Mouse (Mus musculus): ENCODE results near the gene Cacna2d2.

Cacna2d2 gene

GRCm38 (mm10) chr9:107399491-107399971 lies at the start of gene Cacna2d2:
TSS of gene Cacna2d2 (plus strand) at chr9:107399612.
- DNase-seq, result peak; percentile 42

GRCm38 (mm10) chr9:107354826-107355225 lies 44.6 kb upstream of the Cacna2d2 start:
- DNase-seq, result no peak

DNA sequence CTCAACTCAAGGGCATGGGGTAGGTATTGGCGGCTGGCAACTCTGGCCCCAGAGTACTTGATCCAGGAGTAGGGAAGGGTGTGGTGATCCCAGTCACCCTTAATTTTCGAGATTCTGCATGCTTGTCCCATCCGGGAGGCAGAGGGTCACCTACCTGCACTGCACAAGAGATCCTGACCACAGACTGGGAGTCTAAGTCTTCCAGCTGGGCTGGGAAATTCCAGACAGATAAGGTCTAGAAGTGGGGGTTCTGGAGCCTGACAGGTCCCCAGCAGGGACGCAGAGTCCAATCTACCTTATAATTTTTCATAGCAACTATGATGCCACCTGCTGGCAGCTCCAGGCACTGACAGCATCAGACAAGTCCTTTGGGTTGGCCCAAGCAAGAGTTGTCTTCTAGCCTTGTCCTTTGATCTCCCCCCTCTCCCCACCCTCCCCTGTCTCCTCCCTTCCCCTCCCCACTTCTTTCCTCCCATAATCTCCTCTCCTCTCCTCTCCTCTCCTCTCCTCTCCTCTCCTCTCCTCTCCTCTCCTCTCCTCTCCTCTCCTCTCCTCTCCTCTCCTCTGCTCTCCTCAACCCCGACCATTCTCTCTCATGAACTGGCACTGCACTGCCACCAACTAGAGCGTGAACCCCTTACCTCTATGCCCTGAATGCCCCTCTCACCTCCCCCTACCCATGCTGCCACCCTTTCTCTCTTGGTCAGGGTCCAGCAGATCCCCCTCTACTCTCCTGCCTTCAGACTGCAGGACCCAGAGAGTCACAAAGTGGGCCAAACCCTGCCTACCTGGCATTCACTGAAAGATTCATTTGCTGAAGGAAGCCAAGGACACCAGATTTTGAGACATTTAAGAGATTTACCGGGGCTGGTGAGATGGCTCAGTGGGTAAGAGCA lies 43.3 kb upstream of the Cacna2d2 start:
- no peak for DNase-seq

- DNase-seq, result peak; percentile 57
Observed at GRCm38 (mm10) chr9:107357651-107358050, 41.8 kb upstream of the Cacna2d2 start.

DNA sequence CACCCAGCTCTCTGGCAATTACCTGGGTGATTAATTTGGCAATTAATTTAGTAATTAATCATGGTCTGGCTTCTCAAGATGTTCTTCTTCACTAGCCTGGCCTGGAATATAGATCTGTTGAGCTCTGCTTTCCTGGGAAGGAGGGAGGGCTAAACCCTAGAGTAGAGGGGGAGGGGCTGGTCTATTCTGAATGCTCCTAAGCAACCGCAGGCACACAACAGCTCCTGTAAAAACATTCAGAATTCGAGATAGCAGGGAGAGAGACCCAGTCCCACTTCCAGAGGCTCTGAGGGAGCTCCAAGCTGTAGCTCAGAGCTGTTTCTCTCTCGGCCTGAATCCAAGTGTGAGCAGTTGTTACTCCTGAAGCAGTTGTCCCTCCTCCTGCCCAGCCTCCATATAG lies 38.4 kb upstream of the Cacna2d2 start:
- DNase-seq, result no peak

GRCm38 (mm10) chr9:107366644-107367043 lies 32.8 kb upstream of the Cacna2d2 start:
- DNase-seq, result peak; percentile 31

DNA sequence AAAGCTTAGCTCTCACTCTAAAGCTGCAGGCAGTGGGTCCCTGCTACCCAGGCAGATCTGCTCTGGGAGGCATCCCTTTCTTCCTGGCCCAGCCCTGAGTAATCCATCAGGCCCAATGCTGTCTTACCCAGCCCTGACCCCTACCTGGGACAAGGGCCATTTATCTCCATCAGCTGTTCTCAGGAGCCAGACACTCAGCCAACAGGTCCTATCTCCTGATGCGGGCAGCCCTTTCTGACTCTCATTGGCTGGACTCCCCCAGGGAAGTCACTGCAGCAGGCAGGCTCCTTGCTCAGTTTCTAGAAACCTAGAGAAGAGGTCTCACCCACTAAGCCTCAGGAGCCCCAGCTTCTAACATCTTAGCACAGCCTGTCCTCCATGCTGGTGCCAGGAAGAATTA lies 31.1 kb upstream of the Cacna2d2 start:
- no peak for DNase-seq

- DNase-seq, result no peak
Observed at GRCm38 (mm10) chr9:107369270-107370105, 29.9 kb upstream of the Cacna2d2 start.

DNA sequence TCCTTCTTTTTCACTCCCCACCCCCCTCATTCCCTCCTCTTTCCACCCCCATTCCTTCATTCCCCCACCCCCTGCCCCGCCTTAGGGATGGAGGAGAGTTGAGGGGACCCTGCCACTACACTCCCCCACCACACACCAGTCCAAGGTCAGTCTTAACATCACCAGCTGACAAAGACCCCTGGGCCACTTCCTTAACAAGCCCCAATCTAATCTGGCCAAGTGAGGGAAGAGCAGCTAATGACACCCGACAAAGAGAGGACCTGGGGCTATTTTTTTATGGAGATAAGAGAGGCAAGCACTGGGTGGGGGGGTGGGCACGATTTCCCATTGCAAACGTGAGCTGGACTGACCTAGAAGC lies 29.3 kb upstream of the Cacna2d2 start:
- DNase-seq, result no peak

DNA sequence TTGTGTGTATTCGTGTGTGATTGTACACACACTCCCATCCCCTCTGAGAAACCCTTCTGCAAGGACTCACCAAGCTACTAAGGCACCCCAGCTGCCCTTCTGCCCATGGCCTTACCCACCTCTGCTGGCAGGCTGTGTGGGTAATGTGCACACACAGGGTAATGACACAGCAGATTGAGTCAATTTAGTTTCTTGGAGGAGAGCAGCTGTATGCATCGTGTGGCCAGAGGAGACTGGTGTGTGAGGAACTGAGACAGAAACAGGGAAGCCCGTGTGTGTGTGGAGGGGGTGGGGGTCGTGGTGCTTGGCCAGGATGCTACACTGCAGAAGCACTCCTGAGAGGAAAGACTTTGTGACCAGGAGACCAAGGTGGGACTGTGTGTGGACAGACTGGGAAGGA lies 27.0 kb upstream of the Cacna2d2 start:
- no peak for DNase-seq

GRCm38 (mm10) chr9:107374623-107375022 lies 24.8 kb upstream of the Cacna2d2 start:
- no peak for DNase-seq

GRCm38 (mm10) chr9:107375451-107375850 lies 24.0 kb upstream of the Cacna2d2 start:
- DNase-seq, result no peak

DNA sequence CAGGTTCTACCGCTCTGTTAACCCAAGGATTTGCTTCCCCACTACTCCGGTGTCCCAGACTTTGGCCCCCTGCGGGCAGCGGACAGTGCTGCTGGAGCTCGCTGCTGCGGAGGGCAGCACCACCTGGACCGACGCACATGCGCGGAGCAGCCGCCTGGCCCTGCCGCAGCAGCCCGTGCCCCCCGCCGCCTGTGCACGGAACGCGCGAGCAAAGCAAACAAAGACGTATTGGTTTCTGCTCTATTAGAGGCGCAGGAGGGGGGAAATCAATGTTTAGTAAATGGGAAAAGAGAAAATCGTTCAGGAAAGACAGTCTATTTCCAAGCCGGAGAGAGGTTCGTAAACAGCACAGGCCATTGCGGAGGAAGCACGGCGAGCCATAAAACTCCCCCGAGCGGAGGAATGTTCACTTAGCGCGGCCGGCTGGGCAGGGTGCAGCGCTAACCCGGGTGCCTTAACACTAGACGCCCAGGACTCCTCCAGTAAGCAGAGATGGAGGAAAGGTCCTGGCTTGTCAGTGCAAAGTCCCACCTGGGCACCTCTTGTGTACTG lies 21.4 kb upstream of the Cacna2d2 start:
- DNase-seq, result peak; percentile 25

- DNase-seq, result no peak
Observed at GRCm38 (mm10) chr9:107381723-107382122, 17.7 kb upstream of the Cacna2d2 start.

DNA sequence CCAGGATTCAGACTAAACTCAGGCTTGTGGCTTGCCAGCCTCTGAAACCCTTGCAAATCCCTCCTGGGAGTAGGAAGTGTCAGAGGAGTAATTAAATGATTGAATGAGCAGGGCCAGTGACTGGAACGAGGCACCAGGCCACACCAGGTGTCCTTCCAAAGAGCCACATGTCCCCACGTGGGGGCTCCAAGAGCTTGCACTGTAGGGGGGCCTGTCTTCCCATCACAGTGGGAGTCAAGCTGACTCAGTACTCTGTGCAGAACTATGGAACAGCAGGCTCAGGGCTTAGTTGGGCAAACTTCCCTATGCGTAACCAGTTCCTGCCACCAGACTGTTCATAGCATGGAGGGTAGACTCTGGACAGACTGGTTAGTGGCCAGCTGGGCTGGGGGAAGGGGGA lies 15.0 kb upstream of the Cacna2d2 start:
- no peak for DNase-seq

GRCm38 (mm10) chr9:107386722-107387121 lies 12.7 kb upstream of the Cacna2d2 start:
- DNase-seq, result no peak

GRCm38 (mm10) chr9:107387708-107388107 lies 11.7 kb upstream of the Cacna2d2 start:
- peak; percentile 17 for DNase-seq

DNA sequence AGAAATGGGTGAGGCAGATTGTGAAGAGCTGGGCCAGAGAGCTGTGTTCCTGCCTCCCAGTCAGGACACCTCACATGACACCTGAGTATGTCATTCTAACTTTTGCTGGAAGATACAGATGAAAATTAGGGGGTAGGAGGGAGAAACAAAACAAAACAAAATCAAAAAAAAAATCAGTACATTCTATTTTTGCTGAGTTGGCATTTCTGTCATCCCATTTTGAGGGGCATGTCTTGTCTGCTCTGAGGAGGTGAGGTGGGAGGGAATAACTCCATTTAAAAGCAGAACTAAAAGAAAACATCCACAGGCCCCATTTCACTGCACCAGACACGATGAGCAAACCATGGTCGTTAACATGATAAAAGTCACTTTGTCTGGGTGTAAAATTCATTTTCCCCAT lies 11.1 kb upstream of the Cacna2d2 start:
- DNase-seq, result no peak

DNA sequence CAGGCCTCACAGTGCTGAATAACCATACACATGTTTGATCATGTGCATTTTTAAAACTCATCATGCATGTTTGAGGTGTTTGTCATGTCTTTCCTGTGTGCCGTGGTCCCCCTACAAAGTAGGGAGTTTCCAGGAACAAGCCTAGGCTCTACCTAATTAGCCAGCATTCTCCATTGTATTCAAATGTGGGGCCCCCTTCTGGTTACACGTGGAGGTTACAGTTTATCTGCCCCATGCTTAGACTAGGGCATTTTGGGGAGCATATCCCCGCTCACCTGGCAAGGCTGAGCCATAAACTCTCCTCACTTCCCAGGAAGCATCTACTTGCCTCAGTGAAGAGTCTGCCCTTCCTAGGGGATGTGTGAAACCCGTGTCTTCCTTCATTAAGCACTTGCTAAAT lies 3.0 kb upstream of the Cacna2d2 start:
- no peak for DNase-seq

DNA sequence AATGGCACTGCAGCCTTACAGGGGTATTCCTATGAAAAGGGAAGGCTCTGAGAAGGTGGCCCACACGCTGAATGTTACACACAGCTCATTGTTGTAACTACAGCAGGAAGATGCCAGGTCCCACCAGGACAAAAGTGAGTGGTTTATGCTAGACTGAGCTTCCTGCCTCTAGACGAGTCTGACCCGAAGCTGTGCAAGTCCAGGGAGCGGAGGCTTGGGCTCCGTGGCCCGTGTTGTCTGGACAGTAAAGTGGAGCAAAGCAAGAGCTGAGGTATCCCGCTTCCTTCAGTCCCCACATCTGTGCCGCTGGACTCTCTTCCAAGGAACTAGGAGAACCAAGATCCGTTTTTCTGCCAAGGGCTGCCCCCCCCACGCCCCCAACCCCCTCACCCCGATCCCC lies 444 bp upstream of the Cacna2d2 start:
- no peak for DNase-seq

DNA sequence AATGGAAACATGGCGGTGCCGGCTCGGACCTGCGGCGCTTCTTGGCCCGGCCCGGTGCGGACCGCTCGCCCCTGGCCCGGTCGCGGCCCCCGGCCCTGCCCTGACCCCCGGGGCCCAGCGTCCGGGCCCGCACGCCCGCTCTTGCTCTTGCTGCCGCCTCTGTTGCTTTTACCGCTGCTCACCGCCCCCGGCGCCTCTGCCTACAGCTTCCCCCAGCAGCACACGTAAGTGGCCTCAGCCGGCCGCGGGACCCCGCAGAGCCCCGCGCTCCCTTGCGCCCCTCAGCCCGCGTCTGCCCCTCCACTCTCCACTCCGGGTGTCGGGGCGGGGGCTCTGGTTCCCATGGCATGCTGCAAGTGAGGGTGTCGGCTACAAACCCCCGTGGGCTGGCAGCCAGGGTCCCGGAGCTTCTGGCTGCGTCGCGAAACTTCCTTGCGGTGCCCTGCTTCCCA lies 674 bp downstream of the Cacna2d2 start:
- no peak for DNase-seq

- DNase-seq, result no peak
Observed at GRCm38 (mm10) chr9:107400666-107401285, 1.4 kb downstream of the Cacna2d2 start.

- no peak for DNase-seq
Observed at GRCm38 (mm10) chr9:107403116-107403515, 3.7 kb downstream of the Cacna2d2 start.

Data from right cerebral cortex, postnatal 25 days (tissue).